Mouse (Mus musculus): Measurements from ENCODE around the gene Kif14.
"Not testable (repeated sequence)": the region's sequence is repeated elsewhere in the genome, so short reads cannot be mapped to it uniquely, and the experiment has no call there.

Kif14 gene

GRCm38 (mm10) chr1:136491681-136492080 is 25.5 kb downstream of the Kif14 start:
- no peak for DNase-seq (ENCODE audit: low read depth, low spot score)

- no peak for DNase-seq (ENCODE audit: low read depth, low spot score)
These were observed 26.1 kb downstream of the Kif14 start for GRCm38 (mm10) chr1:136492232-136492631.

- no peak for DNase-seq (ENCODE audit: low read depth, low spot score)
These were observed 33.2 kb downstream of the Kif14 start for GRCm38 (mm10) chr1:136499317-136499716.

- DNase-seq (ENCODE audit: low read depth, low spot score), result no peak
These were observed 36.8 kb downstream of the Kif14 start for GRCm38 (mm10) chr1:136502936-136503335.

- not testable (repeated sequence) for DNase-seq (ENCODE audit: low read depth, low spot score)
These were observed 40.1 kb downstream of the Kif14 start for GRCm38 (mm10) chr1:136506255-136506654.

GRCm38 (mm10) chr1:136512317-136512716 is 46.2 kb downstream of the Kif14 start:
- DNase-seq (ENCODE audit: low read depth, low spot score), result peak; percentile 89

- DNase-seq (ENCODE audit: low read depth, low spot score), result no peak
These were observed 47.0 kb downstream of the Kif14 start for GRCm38 (mm10) chr1:136513181-136513580.

- peak; percentile 48 for DNase-seq (ENCODE audit: low read depth, low spot score)
These were observed 52.7 kb downstream of the Kif14 start for GRCm38 (mm10) chr1:136518699-136519356.

GRCm38 (mm10) chr1:136521363-136521937 is 55.3 kb downstream of the Kif14 start:
- DNase-seq (ENCODE audit: low read depth, low spot score), result peak; percentile 40

GRCm38 (mm10) chr1:136524917-136525316 is 58.8 kb downstream of the Kif14 start:
- DNase-seq (ENCODE audit: low read depth, low spot score), result peak; percentile 77

- DNase-seq (ENCODE audit: low read depth, low spot score), result no peak
These were observed 59.7 kb downstream of the Kif14 start for GRCm38 (mm10) chr1:136525818-136526217.

- no peak for DNase-seq (ENCODE audit: low read depth, low spot score)
These were observed 61.0 kb downstream of the Kif14 start for GRCm38 (mm10) chr1:136527163-136527562.

- no peak for DNase-seq (ENCODE audit: low read depth, low spot score)
These were observed 66.4 kb downstream of the Kif14 start for GRCm38 (mm10) chr1:136532556-136532955.

GRCm38 (mm10) chr1:136536947-136537346 is 70.8 kb downstream of the Kif14 start:
- DNase-seq (ENCODE audit: low read depth, low spot score), result no peak

GRCm38 (mm10) chr1:136538247-136538646 is 72.1 kb downstream of the Kif14 start:
- no peak for DNase-seq (ENCODE audit: low read depth, low spot score)

GRCm38 (mm10) chr1:136540407-136540895 is 74.3 kb downstream of the Kif14 start:
- DNase-seq (ENCODE audit: low read depth, low spot score), result no peak

- DNase-seq (ENCODE audit: low read depth, low spot score), result no peak
These were observed 75.7 kb downstream of the Kif14 start for GRCm38 (mm10) chr1:136541618-136542376.

- no peak for DNase-seq (ENCODE audit: low read depth, low spot score)
These were observed 77.8 kb downstream of the Kif14 start for GRCm38 (mm10) chr1:136543920-136544319.

GRCm38 (mm10) chr1:136547068-136547467 is 80.9 kb downstream of the Kif14 start:
- no peak for DNase-seq (ENCODE audit: low read depth, low spot score)

- no peak for DNase-seq (ENCODE audit: low read depth, low spot score)
These were observed 84.1 kb downstream of the Kif14 start for GRCm38 (mm10) chr1:136550285-136550684.

- DNase-seq (ENCODE audit: low read depth, low spot score), result peak; percentile 89
These were observed 84.9 kb downstream of the Kif14 start for GRCm38 (mm10) chr1:136550851-136551540.

- no peak for DNase-seq (ENCODE audit: low read depth, low spot score)
These were observed 88.5 kb downstream of the Kif14 start for GRCm38 (mm10) chr1:136554686-136555085.
